ENCODE assay signal across 9 mouse cellular contexts in the genomic region with DNA sequence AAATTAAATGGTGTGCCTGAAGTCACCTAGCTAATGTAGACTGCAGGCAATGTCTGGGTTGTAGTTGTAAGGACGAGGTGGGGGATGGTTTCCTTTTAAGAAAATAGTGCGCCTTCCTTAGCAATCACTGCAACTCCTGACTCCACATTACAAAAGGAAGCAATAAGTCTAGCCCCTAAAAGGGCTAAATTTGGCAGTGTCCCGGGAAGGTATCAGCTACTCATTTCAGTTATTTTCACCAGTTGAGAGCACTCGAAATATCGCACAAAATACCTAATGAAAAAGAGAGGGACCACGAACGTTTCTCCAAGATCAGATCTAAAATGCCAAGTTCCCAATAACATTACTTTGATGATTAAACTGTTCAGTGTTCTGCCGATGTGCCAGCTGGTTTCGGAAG. TPM values are rescaled to one million over a fixed set of nuclear protein-coding genes. Genes with fewer than 3 reads are reported as not detected.
DNase-seq lines count a peak whose midpoint lies in the region; ATAC-seq and TF ChIP-seq lines count a peak whose summit lies in the region.
"Had no signal": no experiment of that assay in that cellular context is flagged by ENCODE, and none has a peak within 500 bp of the region (broad histone marks: within the 10 kb centered on the region; RNA-seq: fewer than 3 reads in every experiment).

No protein-coding gene starts in this region.

- H3K4me1 ChIP-seq in kidney, embryonic 16.5 days (ENCODE audit: insufficient read depth, low read length) = peaks cover 19% of the 10 kb centered on the region
- no peaks in the 10 kb centered on the region for H3K4me1 ChIP-seq in cortical plate, adult 2 months (ENCODE audit: control insufficient read depth, insufficient read depth, low read length)
- 0 out of 2 replicates have a peak, but pooled peaks cover 5% of the 10 kb centered on the region for H3K4me1 ChIP-seq in forebrain, embryonic 14.5 days (ENCODE audit: control insufficient read depth, insufficient read depth, low read length)
- H3K4me1 ChIP-seq in liver, embryonic 14.5 days (replicated peaks; ENCODE audit: control insufficient read depth in 2 of 2, insufficient read depth in 2 of 2, low read length in 1 of 2) = peaks cover 3 to 17% of the 10 kb centered on the region in 2 experiments

- no peak for TF ChIP-seq POLR2A in cortical plate, adult 2 months (IDR thresholded peaks at IDR 0.05; ENCODE audit: extremely low read depth, insufficient read depth, low read length)

- H3K27me3 ChIP-seq in kidney, embryonic 16.5 days (ENCODE audit: insufficient read depth, low read length) = no peaks in the 10 kb centered on the region; the same call in 1 of the 2 replicates
- H3K27me3 ChIP-seq in forebrain, embryonic 14.5 days (replicated peaks; ENCODE audit: control insufficient read depth, insufficient read depth, low read length) = peaks cover 11% of the 10 kb centered on the region
- peaks cover 15% of the 10 kb centered on the region for H3K27me3 ChIP-seq in liver, embryonic 14.5 days (ENCODE audit: control insufficient read depth, insufficient read depth, low read length)
- H3K27me3 ChIP-seq: Patski had no signal

- DNase-seq in kidney, adult 11 months = no peak
- DNase-seq in forebrain, embryonic 14.5 days (ENCODE audit: low spot score) = no peak
- no peak for DNase-seq in liver, embryonic 14.5 days (ENCODE audit: low read depth in 3 of 3, low spot score in 3 of 3)
- DNase-seq in gastrocnemius, postnatal 36 days = no peak
- no peak for DNase-seq in adrenal gland, adult (ENCODE audit: inconsistent age in 2 of 2, low spot score in 1 of 2)

- H3K4me2 ChIP-seq in kidney, embryonic 16.5 days (replicated peaks; ENCODE audit: low read depth, low read length) = peak overlapping the region; percentile 96
- no peak overlapping the region for H3K4me2 ChIP-seq in forebrain, embryonic 14.5 days (ENCODE audit: low read length)
- peak overlapping the region; percentile 85 for H3K4me2 ChIP-seq in liver, embryonic 14.5 days (ENCODE audit: low read depth)

- peak overlapping the region; percentile 54 for H3K4me3 ChIP-seq in kidney, embryonic 16.5 days (ENCODE audit: low read length)
- H3K4me3 ChIP-seq in cortical plate, adult 2 months (ENCODE audit: insufficient read depth, low read length) = 0 out of 2 replicates have a peak overlapping the region, but pooled peaks have one; percentile 12
- H3K4me3 ChIP-seq in forebrain, embryonic 14.5 days (ENCODE audit: low read depth, low read length) = peak overlapping the region; percentile 36; the same call in 1 of the 2 replicates
- H3K4me3 ChIP-seq in liver, embryonic 14.5 days (ENCODE audit: insufficient read depth in 1 of 2, low read depth in 2 of 2, low read length in 2 of 2) = peak overlapping the region in 1 of 2 experiments; percentile 56; a peak in 1 of 4 replicates

- no peaks in the 10 kb centered on the region for H3K9me3 ChIP-seq in kidney, embryonic 16.5 days (ENCODE audit: low read length)
- no peaks in the 10 kb centered on the region for H3K9me3 ChIP-seq in forebrain, embryonic 14.5 days (replicated peaks; ENCODE audit: control insufficient read depth, low read length)
- no peaks in the 10 kb centered on the region for H3K9me3 ChIP-seq in liver, embryonic 14.5 days (ENCODE audit: control insufficient read depth, low read length)

- intact Hi-C loops in gastrocnemius, postnatal 36 days (cut with DNase I) = no loop called here

- H3K36me3 ChIP-seq in kidney, embryonic 16.5 days (ENCODE audit: insufficient read depth, low read length) = no peaks in the 10 kb centered on the region
- H3K36me3 ChIP-seq in forebrain, embryonic 14.5 days (ENCODE audit: control insufficient read depth, insufficient read depth, low read length) = no peaks in the 10 kb centered on the region
- H3K36me3 ChIP-seq in liver, embryonic 14.5 days (replicated peaks; ENCODE audit: control insufficient read depth, insufficient read depth, low read depth) = no peaks in the 10 kb centered on the region

- no peak for ATAC-seq in kidney, embryonic 16.5 days (ENCODE audit: low FRiP score, low TSS enrichment)
- no peak for ATAC-seq in forebrain, embryonic 14.5 days
- no peak for ATAC-seq in liver, embryonic 14.5 days (ENCODE audit: insufficient read depth)
- no peak for ATAC-seq in cerebellum, adult (ENCODE audit: insufficient number of reproducible peaks, low FRiP score, low TSS enrichment)
- ATAC-seq: Patski had no signal

- no peak overlapping the region for H3K27ac ChIP-seq in kidney, embryonic 16.5 days (ENCODE audit: low read length)
- no peak overlapping the region for H3K27ac ChIP-seq in cortical plate, adult 2 months (ENCODE audit: insufficient read depth, low read length)
- no peak overlapping the region for H3K27ac ChIP-seq in forebrain, embryonic 14.5 days (ENCODE audit: low read depth, low read length)
- no peak overlapping the region for H3K27ac ChIP-seq in liver, embryonic 14.5 days

- peak overlapping the region; percentile 72; the same call in 1 of the 2 replicates for H3K9ac ChIP-seq in kidney, embryonic 16.5 days (replicated peaks; ENCODE audit: low read length)
- no peak overlapping the region for H3K9ac ChIP-seq in forebrain, embryonic 14.5 days (ENCODE audit: low read length)
- no peak overlapping the region for H3K9ac ChIP-seq in liver, embryonic 14.5 days (replicated peaks)

- no peak for TF ChIP-seq EP300 in liver, embryonic 14.5 days (IDR thresholded peaks at IDR 0.05; ENCODE audit: low read depth)

- WGBS in kidney, embryonic 16.5 days = 41% methylated on average over 9 of the region's 9 CpGs
- 54% methylated on average over 9 of the region's 9 CpGs for WGBS in forebrain, embryonic 14.5 days
- 45% methylated on average over 9 of the region's 9 CpGs for WGBS in liver, embryonic 14.5 days (ENCODE audit: insufficient replicate concordance)

- no peak for TF ChIP-seq CTCF in cortical plate, adult 2 months (IDR thresholded peaks at IDR 0.05; ENCODE audit: extremely low read depth, insufficient read depth, low read length)
- no peak for TF ChIP-seq CTCF in liver, embryonic 14.5 days (IDR thresholded peaks at IDR 0.05; ENCODE audit: low read depth)

RNA-seq across cellular contexts. Expression of a gene that starts 28.6 kb away (rescaled TPM):
- 104 TPM in 2 replicates for polyA plus RNA-seq in kidney, embryonic 16.5 days (2015; fragmentation: Nextera tagmentation; extraction: Ambion mirVana)
- 72.3 and 74.8 TPM in 2 replicates for polyA plus RNA-seq in cortical plate, adult 2 months (2012; rRNA removed)
- polyA plus RNA-seq in forebrain, embryonic 14.5 days (2014; fragmentation: Nextera tagmentation; extraction: Ambion mirVana) = 43.6 and 58.5 TPM in 2 replicates
- 13.0 and 19.8 TPM in 2 replicates for polyA plus RNA-seq in liver, embryonic 14.5 days (2012; rRNA removed)
- 38.2 and 43.2 TPM in 2 replicates for polyA plus RNA-seq in liver, embryonic 14.5 days (2014; fragmentation: Nextera tagmentation; extraction: Ambion mirVana)
- 100 to 1,000 TPM; 100 to 109 TPM for total RNA-seq in gastrocnemius, postnatal 36 days (2021)
